In the genomic region with DNA sequence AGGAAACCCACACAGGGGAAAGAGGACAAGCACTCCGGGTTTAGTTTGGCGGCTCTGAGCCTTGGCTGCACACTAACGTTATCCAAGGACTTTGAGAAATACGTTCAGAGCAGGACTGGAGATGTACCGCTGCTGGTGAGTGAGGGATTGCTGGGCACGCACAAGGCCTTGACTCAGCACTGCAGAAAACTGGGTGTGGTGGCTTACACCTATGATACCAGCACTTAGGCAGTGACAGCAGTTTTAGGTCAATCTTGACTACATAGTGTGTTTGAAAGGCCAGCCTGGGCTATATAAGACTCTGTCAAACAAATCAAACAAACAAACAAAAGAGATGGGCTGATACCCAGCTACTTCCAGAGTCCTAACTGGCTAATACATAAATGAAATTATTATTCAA, we compare ENCODE assay signal across 31 mouse cellular contexts. TPM values are rescaled to one million over a fixed set of nuclear protein-coding genes. Genes with fewer than 3 reads are reported as not detected.
DNase-seq lines count a peak whose midpoint lies in the region; ATAC-seq and TF ChIP-seq lines count a peak whose summit lies in the region.
"Had no signal": no experiment of that assay in that cellular context is flagged by ENCODE, and none has a peak within 500 bp of the region (broad histone marks: within the 10 kb centered on the region; RNA-seq: fewer than 3 reads in every experiment).

No protein-coding gene starts in this region.

- H3K4me2 ChIP-seq in intestine, embryonic 15.5 days (replicated peaks), result no peak overlapping the region
- H3K4me2 ChIP-seq in intestine, postnatal 0 days (replicated peaks; ENCODE audit: low read depth), result no peak overlapping the region
- peak overlapping the region; percentile 75 for H3K4me2 ChIP-seq in myocyte (ENCODE audit: low read depth)
- H3K4me2 ChIP-seq: embryonic facial prominence, embryonic 13.5 days; heart, embryonic 15.5 days; hindbrain, embryonic 14.5 days; limb, embryonic 15.5 days; lung, embryonic 14.5 days; midbrain, embryonic 13.5 days had no signal

- H3K4me1 ChIP-seq in intestine, embryonic 15.5 days (replicated peaks), result peaks cover 12% of the 10 kb centered on the region
- peaks cover 18% of the 10 kb centered on the region for H3K4me1 ChIP-seq in intestine, postnatal 0 days (replicated peaks; ENCODE audit: control insufficient read depth, insufficient read depth, low read length)
- H3K4me1 ChIP-seq: embryonic facial prominence, embryonic 13.5 days; limb, embryonic 10.5 days; midbrain, embryonic 13.5 days had no signal

- H3K4me3 ChIP-seq in intestine, embryonic 15.5 days (replicated peaks), result no peak overlapping the region
- no peak overlapping the region for H3K4me3 ChIP-seq in intestine, postnatal 0 days (ENCODE audit: low read depth, low read length)
- H3K4me3 ChIP-seq in myocyte, result no peak overlapping the region
- H3K4me3 ChIP-seq: embryonic facial prominence, embryonic 13.5 days; erythroblast, embryonic 14.5 days; heart, embryonic 15.5 days; limb, embryonic 10.5 days; limb, embryonic 15.5 days; megakaryocyte, embryonic 14.5 days; midbrain, embryonic 13.5 days had no signal

- TF ChIP-seq POLR2A in myocyte (IDR thresholded peaks at IDR 0.05; ENCODE audit: insufficient read length, low read depth), result peak; percentile 31

- no peak for TF ChIP-seq CTCF in intestine, postnatal 0 days (IDR thresholded peaks at IDR 0.05; ENCODE audit: low read depth)

- WGBS in intestine, embryonic 15.5 days, result 59% methylated on average over 6 of the region's 6 CpGs
- WGBS in intestine, postnatal 0 days, result 42% methylated on average over 6 of the region's 6 CpGs

- no peaks in the 10 kb centered on the region for H3K36me3 ChIP-seq in intestine, embryonic 15.5 days
- no peaks in the 10 kb centered on the region for H3K36me3 ChIP-seq in intestine, postnatal 0 days (ENCODE audit: control insufficient read depth, insufficient read depth)
- H3K36me3 ChIP-seq in myocyte (ENCODE audit: control insufficient read depth, insufficient read depth), result no peaks in the 10 kb centered on the region
- H3K36me3 ChIP-seq: embryonic facial prominence, embryonic 13.5 days; heart, embryonic 15.5 days; limb, embryonic 10.5 days; limb, embryonic 15.5 days; midbrain, embryonic 13.5 days had no signal

- no peaks in the 10 kb centered on the region for H3K9me3 ChIP-seq in intestine, embryonic 15.5 days
- H3K9me3 ChIP-seq in intestine, postnatal 0 days (ENCODE audit: control insufficient read depth), result no peaks in the 10 kb centered on the region
- H3K9me3 ChIP-seq: embryonic facial prominence, embryonic 13.5 days; heart, embryonic 15.5 days; limb, embryonic 10.5 days; limb, embryonic 15.5 days; megakaryocyte, embryonic 14.5 days; midbrain, embryonic 13.5 days had no signal

- intact Hi-C loops in left cerebral cortex, postnatal 25 days (cut with DNase I), result no loop called here

- peak; percentile 61 for DNase-seq in induced T-regulatory cell, adult 2 months (ENCODE audit: low read depth)
- DNase-seq in cerebellum, postnatal 4 days (ENCODE audit: low spot score in 2 of 2), result no peak
- no peak for DNase-seq in left cerebral cortex, postnatal 25 days (ENCODE audit: low spot score in 2 of 2)
- no peak for DNase-seq in urinary bladder, postnatal 14 days (ENCODE audit: low spot score)
- DNase-seq: adrenal gland, adult 2 months; cerebellum, adult 8-10 months; cerebellum, postnatal 25 days; embryo, embryonic 11 days; heart, postnatal 36 days; kidney, adult 8-10 months; lung, postnatal 36 days; right cerebral cortex, adult 18-20 months; thymus, postnatal 14 days had no signal

- H3ac ChIP-seq in myocyte (ENCODE audit: control insufficient read depth, insufficient read length), result no peak overlapping the region

- no peaks in the 10 kb centered on the region for H3K27me3 ChIP-seq in intestine, embryonic 15.5 days (replicated peaks)
- H3K27me3 ChIP-seq in intestine, postnatal 0 days (replicated peaks; ENCODE audit: control insufficient read depth, insufficient read depth, low read length), result no peaks in the 10 kb centered on the region
- H3K27me3 ChIP-seq in myocyte (ENCODE audit: control insufficient read depth, insufficient read depth, insufficient read length), result no peaks in the 10 kb centered on the region
- H3K27me3 ChIP-seq: embryonic facial prominence, embryonic 13.5 days; heart, embryonic 15.5 days; limb, embryonic 15.5 days; megakaryocyte, embryonic 14.5 days; midbrain, embryonic 13.5 days had no signal

- H3K79me2 ChIP-seq in myocyte (ENCODE audit: control insufficient read depth, insufficient read depth), result no peaks in the 10 kb centered on the region

- H3K27ac ChIP-seq in intestine, embryonic 15.5 days, result no peak overlapping the region
- no peak overlapping the region for H3K27ac ChIP-seq in intestine, postnatal 0 days (ENCODE audit: low read depth, low read length)
- H3K27ac ChIP-seq: embryonic facial prominence, embryonic 13.5 days; heart, embryonic 15.5 days; hindbrain, embryonic 14.5 days; kidney, postnatal 0 days; limb, embryonic 10.5 days; limb, embryonic 15.5 days; liver, embryonic 14.5 days; midbrain, embryonic 13.5 days had no signal

- no peak overlapping the region for H3K9ac ChIP-seq in intestine, embryonic 15.5 days
- no peak overlapping the region for H3K9ac ChIP-seq in intestine, postnatal 0 days (ENCODE audit: low read depth, low read length)
- H3K9ac ChIP-seq: embryonic facial prominence, embryonic 13.5 days; heart, embryonic 15.5 days; hindbrain, embryonic 14.5 days; limb, embryonic 15.5 days; liver, embryonic 14.5 days; lung, embryonic 14.5 days; midbrain, embryonic 13.5 days had no signal

- 0 out of 2 replicates have a peak, but pooled peaks have one; percentile 24 for ATAC-seq in intestine, embryonic 15.5 days
- no peak for ATAC-seq in intestine, postnatal 0 days
- ATAC-seq in CD4-positive, CD25-positive, alpha-beta regulatory T cell, adult 4 months, result peak; percentile 40
- ATAC-seq: forebrain, embryonic 16.5 days; midbrain, embryonic 13.5 days had no signal

TF ChIP-seq in myocyte, 11 proteins besides CTCF, POLR2A, EP300 and RAD21:
- TF ChIP-seq REST (IDR thresholded peaks at IDR 0.05; ENCODE audit: insufficient read depth, insufficient read length) (no peak), MAX (IDR thresholded peaks at IDR 0.05; ENCODE audit: low read depth) (no peak), POLR2AphosphoS2 (IDR thresholded peaks at IDR 0.05; ENCODE audit: insufficient read length, low read depth) (no peak), TCF3 (IDR thresholded peaks at IDR 0.05; ENCODE audit: insufficient read length, low read depth) (no peak), TCF12 (IDR thresholded peaks at IDR 0.05; ENCODE audit: insufficient read depth, poor library complexity, severe bottlenecking) (no peak), E2F4 (IDR thresholded peaks at IDR 0.05; ENCODE audit: insufficient read depth) (no peak), USF1 (IDR thresholded peaks at IDR 0.05; ENCODE audit: low read depth) (no peak), CEBPB (IDR thresholded peaks at IDR 0.05; ENCODE audit: insufficient read depth, poor library complexity, severe bottlenecking) (no peak)

RNA-seq across cellular contexts. Expression of gene Gm17334, which starts 30.5 kb away (rescaled TPM):
- polyA plus RNA-seq in intestine, embryonic 15.5 days (2015; fragmentation: Nextera tagmentation; extraction: Ambion mirVana), result 0.26 and 0.32 TPM in 2 replicates
- 0.17 and 0.67 TPM in 2 replicates for polyA plus RNA-seq in intestine, postnatal 0 days (2015; fragmentation: Nextera tagmentation; extraction: Ambion mirVana)
- polyA plus RNA-seq in CD4-positive, CD25-positive, alpha-beta regulatory T cell, adult 4 months (2017; shearing (Covaris generic)), result 1 to 10 TPM; 6.1 to 9.8 TPM
- polyA plus RNA-seq in myocyte (2012; fragmentation: generic; extraction: Trizol), result 0.19 TPM
- total RNA-seq in left cerebral cortex, postnatal 25 days (2021), result under 1 TPM in 1 of 2 experiments, not detected in 1; 0.96 TPM
- polyA plus RNA-seq: embryonic facial prominence, embryonic 13.5 days; erythroblast, embryonic 14.5 days; forebrain, embryonic 11.5 days; heart, embryonic 15.5 days; hindbrain, embryonic 14.5 days; limb, embryonic 10.5 days; liver, embryonic 14.5 days; midbrain, embryonic 13.5 days; neural tube, embryonic 11.5 days had no signal

RNA-seq across cellular contexts. Expression of gene Irf1, which starts 33.7 kb away (rescaled TPM):
- 43.5 and 45.9 TPM in 2 replicates for polyA plus RNA-seq in intestine, embryonic 15.5 days (2015; fragmentation: Nextera tagmentation; extraction: Ambion mirVana)
- 64.3 and 76.1 TPM in 2 replicates for polyA plus RNA-seq in intestine, postnatal 0 days (2015; fragmentation: Nextera tagmentation; extraction: Ambion mirVana)
- polyA plus RNA-seq in CD4-positive, CD25-positive, alpha-beta regulatory T cell, adult 4 months (2017; shearing (Covaris generic)), result 100 to 1,000 TPM; 310 to 397 TPM
- polyA plus RNA-seq in myocyte (2012; fragmentation: generic; extraction: Trizol), result 25.0 TPM
- total RNA-seq in left cerebral cortex, postnatal 25 days (2021), result 1 to 10 TPM; 5.9 to 6.8 TPM

RNA-seq across cellular contexts. Expression of gene Gm12216, which starts 55.6 kb away (rescaled TPM):
- polyA plus RNA-seq in intestine, embryonic 15.5 days (2015; fragmentation: Nextera tagmentation; extraction: Ambion mirVana), result 1.2 and 1.7 TPM in 2 replicates
- polyA plus RNA-seq in intestine, postnatal 0 days (2015; fragmentation: Nextera tagmentation; extraction: Ambion mirVana), result 6.5 and 8.0 TPM in 2 replicates
- 10 to 100 TPM; 31.5 to 32.1 TPM for polyA plus RNA-seq in CD4-positive, CD25-positive, alpha-beta regulatory T cell, adult 4 months (2017; shearing (Covaris generic))
- 1.6 TPM for polyA plus RNA-seq in myocyte (2012; fragmentation: generic; extraction: Trizol)
- 1 to 10 TPM; 2.2 to 3.5 TPM for total RNA-seq in left cerebral cortex, postnatal 25 days (2021)
- polyA plus RNA-seq: embryonic facial prominence, embryonic 13.5 days; erythroblast, embryonic 14.5 days; forebrain, embryonic 11.5 days; hindbrain, embryonic 14.5 days; neural tube, embryonic 11.5 days had no signal
